Mouse (Mus musculus) kidney, adult 9 months (tissue): ENCODE measurements around the gene Hes2.
A peak's percentile ranks its signal among the peaks of the same experiment; 100 is the strongest.

Source experiments
- DNase-seq: peaks from one replicate; pipeline ENCODE4 v3.0.0; 2022

Gene Hes2

DNA sequence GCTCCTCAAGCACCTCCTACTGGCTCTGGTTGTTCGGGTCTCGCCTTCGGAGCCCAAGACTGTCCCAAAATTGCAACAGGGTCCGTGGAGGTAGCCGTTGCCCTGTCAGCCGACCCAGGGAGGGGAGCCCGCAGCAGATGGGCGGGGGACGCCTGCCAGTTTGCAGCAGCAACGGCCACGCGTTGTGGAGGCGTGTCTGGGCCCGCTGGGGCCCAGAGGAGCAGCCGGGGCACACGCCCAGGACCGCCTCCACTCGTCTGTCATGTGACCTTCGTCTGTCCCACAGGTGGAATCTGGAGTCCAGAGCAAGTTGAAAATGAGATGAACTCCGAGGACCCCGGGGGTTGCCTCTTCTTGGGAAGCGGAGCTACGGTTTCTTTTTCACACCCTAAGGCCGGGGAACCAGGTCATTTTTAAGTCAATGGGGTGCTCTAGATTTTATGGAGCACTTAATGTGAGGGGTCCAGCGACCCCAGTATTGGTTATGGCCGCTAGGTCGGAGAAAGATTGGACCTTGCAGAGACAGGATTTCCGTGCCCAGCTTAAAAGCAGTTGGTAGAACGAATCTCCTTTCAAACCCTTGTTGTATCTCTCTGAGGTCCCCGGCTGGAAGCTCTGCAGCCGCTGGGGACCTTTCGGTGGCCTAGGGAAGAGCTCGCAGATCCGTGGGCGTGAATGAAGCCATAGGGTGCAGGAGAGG is at the start of gene Hes2:
TSS of gene Hes2 (plus strand) at position 283 of the 700 bp plus-strand sequence.
- DNase-seq, result peak; percentile 58

DNA sequence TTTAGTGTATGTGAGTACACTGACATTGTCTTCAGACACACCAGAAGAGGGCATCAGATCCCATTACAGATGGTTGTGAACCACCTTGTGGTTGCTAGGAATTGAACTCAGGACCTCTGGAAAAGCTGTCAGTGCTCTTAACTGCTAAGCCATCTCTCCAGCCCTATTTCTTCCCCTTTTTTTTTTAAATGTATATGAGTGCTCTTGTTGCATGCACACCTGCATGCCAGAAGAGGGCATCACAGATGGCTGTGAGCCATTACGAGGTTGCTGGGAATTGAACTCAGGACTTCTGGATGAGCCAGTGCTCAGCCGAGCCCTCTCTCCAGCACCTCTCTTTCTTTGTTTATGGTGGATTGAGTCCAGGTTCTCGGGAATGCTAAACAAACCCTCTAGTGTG is 49.2 kb upstream of the Hes2 start:
- no peak for DNase-seq

- no peak for DNase-seq
Measured at GRCm38 (mm10) chr4:152110689-152111088, 48.0 kb upstream of the Hes2 start.

DNA sequence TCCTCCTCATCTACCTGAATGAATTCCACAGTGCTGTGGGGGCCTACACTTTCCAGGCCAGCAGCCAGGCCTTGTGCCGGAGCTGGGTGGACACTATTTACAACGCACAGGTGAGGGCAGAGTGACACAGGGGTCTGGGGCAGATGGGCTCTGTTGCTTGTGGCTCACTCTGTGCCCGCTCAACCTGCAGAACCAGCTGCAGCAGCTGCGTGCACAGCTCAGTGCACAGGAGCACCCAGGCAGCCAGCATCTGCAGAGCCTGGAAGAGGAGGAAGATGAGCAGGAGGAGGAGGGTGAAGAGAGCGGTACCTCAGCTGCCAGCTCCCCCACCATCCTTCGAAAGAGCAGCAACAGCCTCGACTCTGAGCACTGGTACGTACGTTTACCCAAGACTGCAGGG is 46.3 kb upstream of the Hes2 start:
- DNase-seq, result no peak

GRCm38 (mm10) chr4:152114080-152114479 is 44.6 kb upstream of the Hes2 start:
- DNase-seq, result no peak

GRCm38 (mm10) chr4:152115921-152116612 is 42.6 kb upstream of the Hes2 start, which contains the start of gene Tnfrsf25:
Gene Tnfrsf25 (plus strand): TSS chr4:152115934.
- DNase-seq, result no peak

GRCm38 (mm10) chr4:152117538-152117937 is 41.1 kb upstream of the Hes2 start:
- no peak for DNase-seq

GRCm38 (mm10) chr4:152119396-152120292 is 39.0 kb upstream of the Hes2 start:
- peak; percentile 57 for DNase-seq

GRCm38 (mm10) chr4:152120311-152121182 is 38.1 kb upstream of the Hes2 start:
- no peak for DNase-seq

- no peak for DNase-seq
Measured at GRCm38 (mm10) chr4:152121183-152121505, 37.5 kb upstream of the Hes2 start.

GRCm38 (mm10) chr4:152124361-152124961 is 34.2 kb upstream of the Hes2 start:
- DNase-seq, result no peak

GRCm38 (mm10) chr4:152125161-152126025 is 33.3 kb upstream of the Hes2 start:
- DNase-seq, result no peak

- DNase-seq, result no peak
Measured at GRCm38 (mm10) chr4:152126026-152126920, 32.4 kb upstream of the Hes2 start.

- no peak for DNase-seq
Measured at GRCm38 (mm10) chr4:152127884-152128283, 30.8 kb upstream of the Hes2 start.

DNA sequence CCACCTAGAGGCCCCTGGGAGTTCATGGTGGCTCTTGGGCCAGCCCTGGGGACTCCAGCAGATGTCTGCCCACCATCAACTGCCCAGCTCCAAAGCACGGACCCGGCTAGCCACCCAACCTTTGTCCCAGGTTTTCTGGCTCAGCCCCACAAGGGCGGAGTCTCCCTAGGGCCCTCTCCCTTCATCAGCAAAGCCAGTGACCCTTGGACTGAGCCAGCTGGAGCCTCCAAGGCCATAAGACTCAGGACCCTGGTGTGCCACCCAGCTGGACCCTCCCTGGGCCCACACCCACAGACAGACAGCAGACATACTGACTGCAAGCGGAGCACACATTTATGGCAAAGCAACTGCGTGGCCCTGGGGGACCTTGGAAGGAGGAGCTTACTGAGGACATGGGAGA is 29.9 kb upstream of the Hes2 start:
- peak; percentile 92 for DNase-seq

DNA sequence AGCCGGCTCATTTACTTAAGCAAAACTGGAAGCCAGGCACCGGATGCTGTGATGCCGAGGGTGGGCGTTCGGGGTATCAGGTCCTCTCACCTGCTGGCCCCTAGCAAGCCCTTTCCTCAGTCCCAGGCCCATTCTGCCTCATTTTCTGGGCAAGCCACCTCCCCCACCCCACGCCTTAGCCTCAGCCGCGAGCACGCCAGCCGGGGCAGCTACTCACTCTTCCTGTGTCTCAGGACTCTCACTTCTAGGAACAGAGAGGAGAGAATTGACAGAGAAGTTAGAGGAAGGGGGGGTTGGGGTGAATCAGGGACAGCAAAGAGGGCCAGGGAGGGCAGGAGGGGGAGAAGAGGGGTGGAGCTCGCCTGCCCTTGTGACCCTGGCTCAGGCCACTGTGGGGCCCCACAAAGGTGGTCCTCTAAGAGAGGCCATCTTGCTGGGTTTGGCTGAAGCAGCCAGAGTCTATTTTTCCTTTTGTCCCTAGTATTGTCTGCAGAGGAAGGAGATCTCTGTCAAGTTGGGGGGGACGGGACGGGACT is 29.2 kb upstream of the Hes2 start:
- DNase-seq, result no peak

DNA sequence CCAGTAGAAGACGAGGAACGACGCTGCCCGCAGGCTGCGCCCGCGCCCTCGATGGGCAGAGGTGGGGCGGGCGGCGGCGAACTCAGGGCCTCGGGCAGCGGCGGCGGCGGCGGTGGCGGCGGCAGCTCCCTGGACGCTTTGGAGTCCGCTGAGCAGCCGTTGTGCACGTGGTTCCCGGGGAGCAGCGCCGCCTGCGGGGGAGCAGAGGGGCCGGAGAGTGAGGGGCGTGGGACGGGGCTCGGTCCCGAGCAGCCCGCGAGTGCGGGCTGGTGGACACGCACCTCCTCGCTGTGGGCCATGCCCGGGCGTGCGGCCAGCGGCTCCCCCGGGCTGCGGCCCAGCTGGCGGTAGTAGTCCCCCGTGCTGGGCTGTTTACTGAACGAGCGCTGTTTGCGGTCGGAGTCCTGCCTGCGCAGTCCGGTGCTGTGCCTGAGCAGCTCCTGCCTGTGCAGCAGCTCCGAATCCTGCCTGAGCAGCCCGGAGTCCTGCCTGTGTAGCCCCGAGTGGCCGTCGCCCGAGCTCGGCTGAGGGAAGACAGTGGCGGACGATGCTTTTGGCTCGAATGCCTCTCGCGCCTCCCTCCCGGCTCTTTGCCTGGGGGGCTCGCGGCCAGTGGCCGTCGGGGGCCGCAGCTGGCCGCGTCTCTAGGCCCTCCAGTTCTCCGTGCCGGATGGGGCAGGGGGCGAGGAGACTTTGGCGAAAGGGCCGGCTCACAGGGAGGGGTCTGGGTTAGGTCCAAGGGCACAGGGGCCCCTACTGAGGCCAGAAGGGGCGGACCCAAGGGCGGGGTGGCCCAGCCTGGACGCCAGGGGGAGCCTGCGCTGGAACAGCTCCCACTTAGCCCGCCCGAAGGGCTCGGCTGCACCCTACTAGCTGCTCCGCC is 27.7 kb upstream of the Hes2 start:
- DNase-seq, result peak; percentile 80
